Mouse (Mus musculus) cortical plate, adult 2 months (tissue): ENCODE data around the gene Snx25. TPM values are rescaled to one million over a fixed set of nuclear protein-coding genes. Genes with fewer than 3 reads are reported as not detected.

ENCODE experiments used
- H3K27ac ChIP-seq: fragments of 200-500 bp; 2 replicates; pipeline ENCODE4 v1.5.1; 2012; ENCODE audit warnings: low read length, control low read depth, inconsistent platforms; ENCODE audit not compliant: insufficient read depth
- H3K4me1 ChIP-seq: fragments of 200-500 bp; 2 replicates; pipeline ENCODE4 v1.6.1; 2011; ENCODE audit warnings: low read length; ENCODE audit not compliant: control insufficient read depth, insufficient read depth
- H3K4me3 ChIP-seq: fragments of 200-500 bp; 2 replicates; pipeline ENCODE4 v1.5.1; 2011; ENCODE audit warnings: mild to moderate bottlenecking, low read length, control low read depth; ENCODE audit not compliant: insufficient read depth
- CTCF ChIP-seq: fragments of 200-500 bp; IDR thresholded peaks from 2 replicates; pipeline ENCODE4 v1.5.1; 2011; ENCODE audit warnings: mild to moderate bottlenecking, control low read depth, low read length; ENCODE audit not compliant: insufficient read depth; ENCODE audit errors: extremely low read depth
- POLR2A ChIP-seq: fragments of 200-500 bp; IDR thresholded peaks from 2 replicates; pipeline ENCODE4 v1.6.1; 2011; ENCODE audit warnings: mild to moderate bottlenecking, low read length, control low read depth; ENCODE audit not compliant: insufficient read depth; ENCODE audit errors: extremely low read depth
- polyA plus RNA-seq: library from polyadenylated mRNA; depleted of rRNA; stranded (reverse); fragments of >200 nt; gene quantifications from 2 replicates; pipeline ENCODE4 v1.2.3, GENCODE M21; 2012; rRNA removed

Gene Snx25
- 26.6 and 28.9 TPM in 2 replicates for polyA plus RNA-seq

DNA sequence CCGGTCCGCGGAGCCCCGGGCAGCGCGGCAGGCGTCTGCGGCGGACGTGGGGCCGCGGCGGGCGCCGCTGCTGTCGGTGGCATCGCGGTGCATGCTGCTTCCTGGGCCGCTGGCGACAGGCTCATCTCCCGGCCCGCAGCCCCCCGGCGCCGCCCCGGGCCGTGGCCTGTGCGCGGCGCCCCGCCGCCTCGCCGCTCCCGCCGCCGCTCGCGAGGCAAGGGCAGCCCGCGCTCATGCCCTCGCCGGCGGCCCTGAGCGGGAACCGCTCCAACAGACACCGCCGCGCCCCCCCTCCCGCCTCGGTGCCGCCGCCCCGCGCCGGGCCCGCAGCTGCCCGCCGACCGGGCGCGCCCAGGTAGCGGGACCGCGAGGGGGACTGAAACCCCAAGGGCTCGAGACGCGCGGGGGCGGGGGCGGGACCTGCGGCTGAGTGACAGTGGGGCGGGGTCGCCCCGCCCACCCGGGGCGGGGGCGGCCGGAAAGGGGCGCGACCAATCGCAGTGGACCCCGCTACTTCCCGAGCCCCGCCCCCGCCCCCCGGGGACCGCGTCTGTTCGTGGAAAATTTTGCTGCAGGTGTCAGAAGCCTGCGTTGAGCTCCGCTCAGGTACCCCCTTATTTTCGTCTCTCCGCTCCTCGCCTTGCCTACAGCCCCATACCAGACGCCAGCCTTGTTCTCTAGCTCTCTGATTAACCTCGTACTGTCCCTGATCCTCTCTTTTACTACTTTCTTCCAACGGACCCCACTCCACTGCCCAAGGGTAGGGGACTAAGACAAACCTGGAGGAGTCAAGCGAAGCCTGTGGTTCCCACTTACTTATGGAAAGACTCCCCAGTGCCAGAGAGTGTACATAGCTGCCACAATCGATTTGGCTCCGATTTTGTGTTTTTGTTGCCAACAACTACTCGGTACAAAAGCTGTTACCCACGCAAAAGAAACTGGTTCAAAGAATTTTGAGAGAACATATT, at the start of gene Snx25:
Gene Snx25, minus strand, starts transcription at position 96 of the 968 bp plus-strand sequence.
- H3K4me1 ChIP-seq: peaks cover 2% of the 10 kb centered on the region; the same call in 1 of the 2 replicates
- H3K27ac ChIP-seq: peak within 1 kb of the TSS; percentile 71; the same call in 1 of the 2 replicates
- H3K4me3 ChIP-seq: peak within 1 kb of the TSS; percentile 65
- no peak for TF ChIP-seq CTCF
- TF ChIP-seq POLR2A: no peak

DNA sequence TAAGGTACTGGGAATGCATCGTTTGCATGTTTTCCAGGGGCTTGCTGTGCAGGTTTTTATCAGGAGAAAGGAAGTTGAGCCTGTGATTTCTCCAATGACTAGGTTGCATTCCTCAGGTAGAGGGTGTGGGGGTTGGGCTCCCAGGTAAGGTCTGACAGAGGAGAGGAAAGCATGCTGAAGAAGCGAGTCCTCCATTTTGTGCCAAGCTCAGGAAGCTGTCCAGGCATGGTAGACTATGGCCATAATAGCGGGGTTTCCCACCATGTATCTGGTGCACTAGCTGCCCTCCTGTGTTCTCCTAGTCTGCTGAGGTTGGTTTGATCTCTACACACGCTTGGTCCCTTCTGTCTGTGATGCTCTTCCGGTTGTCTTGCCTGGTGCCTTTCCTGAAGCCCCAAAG, 45.7 kb upstream of the Snx25 start:
- Histone ChIP-seq H3K27ac (no peak overlapping the region), H3K4me1 (no peaks in the 10 kb centered on the region), H3K4me3 (no peak overlapping the region)
- TF ChIP-seq POLR2A (no peak), CTCF (no peak)

DNA sequence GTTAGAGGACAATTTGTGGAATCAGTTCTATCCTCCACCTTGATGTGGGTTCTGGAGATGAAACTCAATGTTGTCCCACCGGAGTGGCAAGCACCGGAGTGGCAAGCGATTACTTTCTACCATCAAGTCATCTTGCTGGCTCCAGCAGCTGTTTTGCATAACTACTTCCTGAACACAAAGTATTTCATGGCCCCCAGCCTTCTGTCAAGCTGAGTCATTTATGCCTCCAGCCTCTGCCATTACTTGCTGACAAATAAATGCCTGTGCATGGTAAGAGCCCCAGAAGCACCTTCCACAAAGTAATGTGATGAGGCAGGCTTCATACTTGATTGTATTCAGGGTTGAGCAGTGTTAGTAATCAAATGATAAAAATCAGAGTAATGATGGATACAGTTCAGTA, 44.9 kb upstream of the Snx25 start:
- Histone ChIP-seq H3K4me3 (no peak overlapping the region), H3K27ac (no peak overlapping the region), H3K4me1 (no peaks in the 10 kb centered on the region)
- TF ChIP-seq CTCF: no peak
- TF ChIP-seq POLR2A: no peak

DNA sequence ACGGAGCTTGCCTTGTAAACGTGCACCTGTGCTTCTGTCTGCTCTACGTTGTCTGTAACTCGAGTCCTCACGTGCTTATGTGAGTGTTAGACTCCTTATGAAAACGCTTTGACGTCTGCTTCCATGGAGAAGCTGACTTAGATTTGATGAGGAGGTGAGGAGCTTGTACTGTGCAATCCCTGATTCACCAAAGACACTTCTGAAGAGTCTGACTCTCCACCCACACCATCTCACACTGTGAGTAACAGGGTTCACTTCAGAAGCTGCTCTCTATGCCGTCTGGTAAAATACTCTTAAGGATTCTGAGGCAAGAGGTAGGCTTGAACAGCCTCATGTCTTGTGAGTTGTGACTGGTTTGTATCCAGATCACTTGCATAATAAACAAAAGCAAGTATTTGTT, 41.1 kb upstream of the Snx25 start:
- no peaks in the 10 kb centered on the region for H3K4me1 ChIP-seq
- H3K27ac ChIP-seq: no peak overlapping the region
- H3K4me3 ChIP-seq: no peak overlapping the region
- no peak for TF ChIP-seq POLR2A
- no peak for TF ChIP-seq CTCF

DNA sequence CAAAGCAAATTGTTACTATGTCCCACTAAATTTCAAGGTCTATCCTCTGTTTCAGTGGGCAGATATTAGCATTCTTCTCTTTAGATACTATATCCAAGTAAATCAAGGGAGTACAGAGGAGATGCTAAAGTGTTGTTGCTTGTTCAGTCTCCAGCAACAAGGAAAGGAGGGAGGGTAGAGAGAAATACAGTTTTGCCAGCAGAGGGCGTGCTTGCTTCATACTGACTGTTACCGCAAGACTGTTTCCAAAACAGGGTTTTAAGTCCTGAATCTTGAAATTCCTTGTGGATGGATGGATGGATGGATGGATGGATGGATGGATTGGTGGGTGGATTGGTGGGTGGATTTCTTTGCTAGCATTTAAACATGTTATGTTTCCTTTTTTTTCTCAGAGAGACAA, 33.4 kb upstream of the Snx25 start:
- TF ChIP-seq POLR2A (no peak), CTCF (peak; percentile 79)

DNA sequence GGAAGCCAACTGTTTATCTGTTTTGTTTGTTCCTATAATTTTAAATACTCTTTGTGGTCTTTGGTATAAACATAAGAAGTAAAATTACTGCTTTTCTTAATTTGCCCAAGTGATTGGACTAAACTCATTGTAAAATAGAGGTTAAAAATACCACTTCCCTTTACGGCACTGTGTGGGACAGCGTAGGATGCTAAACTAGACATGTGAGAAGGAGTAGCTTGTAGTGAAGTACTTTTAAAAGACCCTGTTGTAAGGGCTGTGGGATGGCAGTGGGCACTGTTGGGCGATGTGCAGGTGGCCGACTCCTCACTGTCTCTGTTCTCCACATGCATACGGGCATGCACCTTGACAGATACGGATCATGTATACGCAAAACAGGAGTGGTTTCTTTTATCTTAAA, 28.2 kb upstream of the Snx25 start:
- TF ChIP-seq CTCF (no peak), POLR2A (no peak)
- no peaks in the 10 kb centered on the region for H3K4me1 ChIP-seq
- no peak overlapping the region for H3K27ac ChIP-seq
- no peak overlapping the region for H3K4me3 ChIP-seq

More for the DNA sequence above, 33.4 kb upstream of the Snx25 start:
- no peak overlapping the region for H3K4me3 ChIP-seq
- H3K27ac ChIP-seq: no peak overlapping the region
- no peaks in the 10 kb centered on the region for H3K4me1 ChIP-seq

DNA sequence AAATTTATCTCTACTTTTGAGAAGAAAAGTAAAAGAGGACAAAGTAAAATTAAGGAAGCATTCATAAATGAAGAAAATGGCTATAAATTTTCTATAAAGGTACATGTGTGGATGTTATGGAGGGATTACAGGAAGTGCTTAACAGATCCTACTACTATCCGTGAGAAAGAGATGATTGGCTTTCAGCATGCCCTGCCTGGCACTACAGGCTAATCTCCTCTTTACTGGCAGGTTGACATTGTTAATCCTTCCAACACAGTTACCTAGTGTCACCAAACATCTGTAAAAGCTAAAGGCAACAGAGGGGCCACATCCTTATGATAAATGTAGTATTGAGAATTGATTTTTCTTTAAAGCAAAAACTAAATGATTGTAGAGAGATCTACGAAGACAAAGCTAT, 21.7 kb upstream of the Snx25 start:
- Histone ChIP-seq H3K27ac (no peak overlapping the region), H3K4me3 (no peak overlapping the region), H3K4me1 (no peaks in the 10 kb centered on the region)
- TF ChIP-seq POLR2A (no peak), CTCF (no peak)

DNA sequence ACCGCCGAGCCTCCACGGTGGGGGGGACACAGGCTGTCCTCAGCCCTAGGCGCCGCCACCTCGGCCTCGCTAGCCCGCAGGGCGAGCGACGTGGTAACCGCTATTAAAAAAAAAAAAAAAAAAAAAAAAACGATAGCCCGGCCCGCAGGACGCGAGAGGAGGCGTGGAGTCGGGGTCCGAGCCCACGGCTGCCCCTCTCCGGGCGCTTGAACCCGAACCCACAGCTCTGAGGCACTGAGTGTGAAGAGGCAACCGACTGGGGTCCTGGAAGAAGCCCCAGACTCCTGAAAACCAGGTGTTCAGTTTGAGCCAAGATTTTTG, 11.9 kb upstream of the Snx25 start:
- peak overlapping the region; percentile 68; the same call in 1 of the 2 replicates for H3K27ac ChIP-seq
- no peaks in the 10 kb centered on the region for H3K4me1 ChIP-seq
- no peak for TF ChIP-seq POLR2A
- TF ChIP-seq CTCF: no peak
- peak overlapping the region; percentile 78 for H3K4me3 ChIP-seq

DNA sequence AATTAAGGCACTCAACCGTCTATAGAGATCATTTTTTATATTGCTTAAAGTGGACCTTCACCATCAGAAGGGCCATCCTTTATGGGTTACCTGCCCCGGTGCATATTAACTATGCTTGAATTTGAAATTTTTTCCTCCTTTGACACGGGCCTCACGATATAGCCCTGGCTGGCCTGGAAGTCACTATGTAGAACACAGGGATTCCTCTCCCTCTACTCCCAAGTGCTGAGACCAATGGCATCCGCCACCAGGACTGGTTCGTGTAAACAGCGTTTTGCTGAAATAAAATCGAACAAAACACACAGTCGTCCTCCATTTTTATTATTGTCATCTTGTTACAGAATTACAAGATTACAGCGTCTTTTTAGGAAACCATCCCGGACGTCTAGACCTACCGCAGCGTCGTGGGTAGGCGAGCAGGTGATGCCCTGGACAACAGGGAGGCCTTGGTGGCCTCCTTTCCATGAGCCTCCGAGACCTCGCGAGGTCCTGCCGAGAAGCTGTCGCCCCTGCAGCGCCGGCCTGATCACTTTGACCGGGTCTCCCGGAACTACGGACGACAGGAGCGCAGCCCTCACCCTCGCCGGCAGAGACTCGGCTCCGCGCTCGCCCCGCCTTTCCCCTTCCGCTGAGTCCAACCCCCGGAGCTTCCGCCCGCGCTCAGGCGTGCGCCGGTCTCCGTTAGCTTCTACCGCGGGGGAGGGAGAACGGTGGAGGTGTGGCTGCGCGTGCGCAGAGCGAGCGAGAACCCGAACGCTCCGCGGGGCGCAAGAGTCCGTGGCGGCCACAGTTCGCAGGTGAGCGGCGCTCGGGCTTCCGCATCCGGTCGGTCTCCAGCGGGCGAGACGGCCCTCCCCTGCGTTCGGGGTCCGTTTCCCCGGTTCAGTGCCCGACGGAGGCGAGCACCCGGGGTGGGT, 11.3 kb upstream of the Snx25 start:
- Histone ChIP-seq H3K4me3 (peak overlapping the region; percentile 78), H3K27ac (peak overlapping the region; percentile 70), H3K4me1 (no peaks in the 10 kb centered on the region)
- TF ChIP-seq POLR2A: peak; percentile 93
- TF ChIP-seq CTCF: no peak

DNA sequence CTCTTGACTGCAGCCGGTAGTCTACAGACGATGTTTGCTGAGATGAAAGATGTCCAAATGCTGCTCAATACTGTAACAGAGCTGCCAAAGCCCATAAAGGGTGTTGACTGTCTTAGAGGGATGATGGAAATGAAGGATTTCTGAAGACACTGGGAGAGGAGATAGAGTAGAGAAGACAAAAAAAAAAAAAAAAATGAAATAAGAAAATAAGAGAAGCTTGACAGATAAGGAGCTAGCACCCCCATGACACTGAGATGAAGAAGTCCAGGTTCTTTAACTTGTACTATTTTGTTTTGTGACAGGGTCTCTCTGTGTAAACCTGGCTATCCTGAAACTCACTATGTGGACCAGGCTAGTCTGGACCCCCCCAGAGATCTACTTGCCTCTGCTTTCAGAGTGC, 1.1 kb upstream of the Snx25 start:
- H3K4me3 ChIP-seq: peak overlapping the region; percentile 65; the same call in 1 of the 2 replicates
- TF ChIP-seq POLR2A (no peak), CTCF (no peak)
- no peak overlapping the region for H3K27ac ChIP-seq
- H3K4me1 ChIP-seq: peaks cover 2% of the 10 kb centered on the region; the same call in 1 of the 2 replicates
